Mouse (Mus musculus): ENCODE results near the gene Gdnf.

Gene Gdnf

GRCm38 (mm10) chr15:7810556-7811252 lies at the start of gene Gdnf:
Gene Gdnf (plus strand): TSS chr15:7810846.
- peak in 1 of 2 experiments; percentile 22 for DNase-seq (ENCODE audit: low spot score in 2 of 2)

DNA sequence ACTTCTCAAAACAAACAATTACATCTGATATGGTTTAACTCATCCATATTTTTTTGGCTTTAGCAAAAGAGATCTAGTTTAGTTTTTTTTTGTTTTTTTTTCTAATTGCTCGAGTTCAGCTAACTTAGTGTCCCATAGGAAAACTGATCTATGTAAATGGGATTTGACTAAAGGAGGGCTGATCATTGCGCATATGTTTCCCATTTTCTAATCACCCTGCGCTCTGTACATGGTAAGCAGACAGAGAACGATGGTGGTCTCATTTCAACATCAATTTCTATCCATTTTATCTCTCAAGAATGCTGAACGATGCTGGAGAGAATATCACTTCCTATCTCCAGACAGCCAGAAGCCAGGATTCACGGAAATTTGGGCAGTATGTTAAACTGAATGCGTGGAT lies 43.5 kb upstream of the Gdnf start:
- no peak for DNase-seq (ENCODE audit: low spot score in 2 of 2)

- no peak for DNase-seq (ENCODE audit: low spot score in 2 of 2)
Measured at GRCm38 (mm10) chr15:7772983-7773382, 37.7 kb upstream of the Gdnf start.

DNA sequence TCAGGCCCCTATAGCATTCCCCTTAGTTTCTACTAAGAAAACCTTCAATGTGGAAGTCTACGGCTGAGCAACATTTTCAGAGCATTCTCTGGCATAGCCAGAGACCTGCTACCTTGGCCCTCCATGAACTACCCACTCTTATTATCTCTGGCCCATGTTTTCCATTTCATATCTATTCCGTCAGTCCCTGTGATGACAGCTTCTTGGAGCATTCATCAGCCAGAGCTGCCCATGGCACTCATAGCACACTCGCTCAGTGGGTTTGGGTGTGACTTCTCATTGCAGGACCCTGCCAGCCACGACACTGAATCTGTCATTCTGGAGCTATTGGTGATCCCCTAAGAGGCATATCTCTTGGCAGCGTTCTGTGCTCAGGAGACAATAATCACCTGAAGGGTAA lies 29.1 kb upstream of the Gdnf start:
- no peak for DNase-seq (ENCODE audit: low spot score in 2 of 2)

DNA sequence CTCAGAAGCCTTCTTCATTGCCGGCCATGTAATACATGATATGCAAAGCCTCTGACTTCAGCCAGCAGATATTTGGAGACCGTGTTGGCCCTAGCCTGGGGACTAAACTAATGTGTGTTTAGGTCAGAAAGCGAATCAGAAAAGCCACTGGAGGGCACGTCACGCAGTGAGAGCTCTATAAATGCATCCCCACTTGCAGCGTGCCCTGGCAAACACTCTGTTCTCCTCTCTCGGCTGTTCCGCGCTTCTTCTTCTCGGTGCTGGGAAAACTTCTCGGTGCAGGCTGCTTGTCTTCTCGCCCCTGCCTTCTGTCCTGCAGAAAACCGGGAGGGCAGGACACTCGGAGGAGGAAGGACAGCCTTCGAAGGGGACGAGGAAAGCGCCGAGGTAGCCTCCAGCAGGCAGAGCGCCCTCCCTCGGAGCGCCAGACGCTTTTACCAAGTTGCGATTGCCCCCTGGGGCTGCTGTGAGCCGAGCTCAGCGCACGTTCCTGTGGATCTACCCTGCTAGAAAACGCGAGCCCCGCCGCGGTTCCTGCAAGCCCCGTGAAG lies 730 bp upstream of the Gdnf start:
- peak in 1 of 2 experiments; percentile 4 for DNase-seq (ENCODE audit: low spot score in 2 of 2)

GRCm38 (mm10) chr15:7811253-7811625 lies 593 bp downstream of the Gdnf start:
- DNase-seq (ENCODE audit: low spot score in 2 of 2), result no peak

GRCm38 (mm10) chr15:7811856-7812733 lies 1.4 kb downstream of the Gdnf start:
- no peak for DNase-seq (ENCODE audit: low spot score in 2 of 2)

- DNase-seq (ENCODE audit: low spot score in 2 of 2), result peak; percentile 70 to 82
Measured at GRCm38 (mm10) chr15:7812872-7813530, 2.4 kb downstream of the Gdnf start.

- peak; percentile 27 to 44 for DNase-seq (ENCODE audit: low spot score in 2 of 2)
Measured at GRCm38 (mm10) chr15:7813531-7814370, 3.1 kb downstream of the Gdnf start.

DNA sequence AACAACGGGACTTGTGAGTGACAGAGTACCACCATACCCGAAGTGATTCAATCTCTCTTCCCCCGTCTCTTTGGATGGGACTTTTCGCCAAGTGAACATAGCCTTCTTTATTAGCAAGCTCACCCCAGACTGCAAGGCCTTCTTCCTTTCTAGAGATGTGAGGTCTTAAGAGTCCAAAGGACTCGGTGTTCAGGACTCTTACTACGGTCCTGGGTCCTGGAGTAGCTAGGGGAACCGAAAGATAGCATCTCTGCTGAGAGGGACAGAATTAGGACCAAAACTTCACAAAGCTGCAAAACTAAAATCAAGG lies 3.7 kb downstream of the Gdnf start:
- no peak for DNase-seq (ENCODE audit: low spot score in 2 of 2)

GRCm38 (mm10) chr15:7814917-7815316 lies 4.3 kb downstream of the Gdnf start:
- DNase-seq (ENCODE audit: low spot score in 2 of 2), result no peak

DNA sequence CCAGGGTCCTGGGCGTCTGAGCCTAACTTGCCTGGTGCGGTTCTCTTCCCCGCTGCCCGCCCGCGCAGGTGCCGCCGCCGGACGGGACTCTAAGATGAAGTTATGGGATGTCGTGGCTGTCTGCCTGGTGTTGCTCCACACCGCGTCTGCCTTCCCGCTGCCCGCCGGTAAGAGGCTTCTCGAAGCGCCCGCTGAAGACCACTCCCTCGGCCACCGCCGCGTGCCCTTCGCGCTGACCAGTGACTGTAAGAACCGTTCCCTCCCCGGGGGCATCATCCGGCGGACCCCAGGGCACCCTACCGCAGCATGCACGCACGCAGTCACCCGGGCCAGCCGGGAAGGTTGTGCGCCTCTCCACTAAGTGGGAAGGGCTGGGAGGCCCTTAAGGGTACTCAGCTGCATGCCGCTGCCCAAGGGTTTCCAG lies 4.9 kb downstream of the Gdnf start:
- DNase-seq (ENCODE audit: low spot score in 2 of 2), result no peak

- DNase-seq (ENCODE audit: low spot score in 2 of 2), result no peak
Measured at GRCm38 (mm10) chr15:7823886-7824285, 13.2 kb downstream of the Gdnf start.

DNA sequence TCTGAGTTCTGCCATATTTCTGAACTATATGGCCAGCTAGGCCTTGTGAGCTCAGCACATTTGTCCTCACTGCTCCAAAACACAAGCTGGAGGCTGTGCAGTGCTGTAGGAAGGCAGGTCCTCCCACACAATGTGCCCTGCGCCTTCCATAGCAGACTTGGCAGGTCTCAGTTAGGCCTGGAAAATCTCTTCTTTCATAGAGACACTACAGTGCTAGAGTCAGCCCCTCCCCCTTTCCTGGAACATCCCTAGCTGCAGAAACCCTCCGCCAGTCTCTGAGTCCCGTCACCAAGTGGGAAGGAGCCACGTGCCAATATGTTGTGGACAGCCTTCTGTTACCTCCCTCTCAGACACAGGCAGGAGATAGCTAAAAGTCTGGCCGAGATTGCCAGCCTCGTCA lies 14.9 kb downstream of the Gdnf start:
- DNase-seq (ENCODE audit: low spot score in 2 of 2), result no peak

- no peak for DNase-seq (ENCODE audit: low spot score in 2 of 2)
Measured at GRCm38 (mm10) chr15:7835404-7835803, 24.8 kb downstream of the Gdnf start.

GRCm38 (mm10) chr15:7838060-7838920 lies 27.6 kb downstream of the Gdnf start:
- no peak for DNase-seq (ENCODE audit: low spot score in 2 of 2)

DNA sequence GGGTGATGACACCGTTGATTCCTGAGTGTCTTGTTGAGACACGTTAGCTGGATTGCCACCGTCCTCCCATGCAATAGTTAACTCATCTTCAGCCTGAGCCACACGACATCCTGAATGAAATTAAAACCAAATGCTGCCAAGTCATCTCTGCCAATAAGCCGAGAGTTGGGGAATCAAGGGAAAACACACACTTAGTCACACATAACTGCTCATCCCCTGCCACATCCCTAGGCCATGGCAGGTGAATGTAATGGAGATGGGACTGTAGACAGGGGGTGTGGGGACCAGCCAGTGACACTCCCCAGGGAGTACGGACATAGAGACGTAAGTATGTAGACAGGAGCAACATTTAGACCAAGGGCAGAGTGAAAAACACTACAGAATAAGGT lies 28.3 kb downstream of the Gdnf start:
- DNase-seq (ENCODE audit: low spot score in 2 of 2), result no peak

- DNase-seq (ENCODE audit: low spot score in 2 of 2), result no peak
Measured at GRCm38 (mm10) chr15:7841664-7842063, 31.0 kb downstream of the Gdnf start.

DNA sequence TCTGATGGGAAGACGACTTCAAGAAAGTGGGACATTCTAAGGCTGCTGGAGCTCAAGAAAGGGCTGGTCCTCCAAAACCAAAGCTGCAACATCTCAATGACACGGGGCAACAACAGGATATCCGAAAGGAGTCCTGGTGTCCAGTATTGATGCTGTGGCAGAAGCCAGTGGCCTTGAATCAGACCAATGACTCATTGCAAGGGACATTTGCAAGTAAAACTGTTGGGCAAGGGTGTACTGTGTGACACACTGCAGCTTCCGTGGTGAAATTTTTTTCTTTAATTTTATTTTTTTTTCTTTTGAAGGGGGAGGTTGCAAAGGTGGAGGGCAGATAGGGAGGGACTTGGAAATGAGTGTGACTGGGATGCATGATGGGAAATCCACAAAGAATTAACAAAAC lies 31.8 kb downstream of the Gdnf start:
- DNase-seq (ENCODE audit: low spot score in 2 of 2), result no peak

DNA sequence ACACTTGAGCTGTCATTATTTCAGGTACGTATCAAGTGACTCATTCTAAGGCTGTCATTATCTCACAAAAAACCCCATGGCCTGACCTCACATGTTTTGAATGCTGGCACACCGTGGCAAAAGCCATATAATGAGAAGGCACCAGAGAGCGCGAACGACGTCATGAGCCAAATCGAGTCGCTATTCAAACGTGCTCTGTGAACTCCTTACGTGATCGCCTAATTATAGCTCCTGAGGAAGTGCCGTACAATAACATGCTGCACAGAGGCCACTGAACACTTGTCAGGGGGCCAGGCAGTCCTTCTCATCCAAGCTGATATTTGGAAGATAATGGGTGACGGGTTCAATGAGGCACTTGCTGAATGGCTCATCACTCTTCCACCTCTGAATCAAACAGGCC lies 46.8 kb downstream of the Gdnf start:
- no peak for DNase-seq (ENCODE audit: low spot score in 2 of 2)

- DNase-seq (ENCODE audit: low spot score in 2 of 2), result no peak
Measured at GRCm38 (mm10) chr15:7858841-7859240, 48.2 kb downstream of the Gdnf start.
